Mouse (Mus musculus) heart, embryonic 10.5 days (tissue): ENCODE data around the gene Plppr1. TPM values are rescaled to one million over a fixed set of nuclear protein-coding genes. Genes with fewer than 3 reads are reported as not detected.

Experiments
- DNase-seq: peaks from one replicate; pipeline ENCODE4 v3.0.0-alpha.2; 2017; ENCODE audit warnings: low spot score
- H3K27ac ChIP-seq: fragments of 300-500 bp; sonication (generic); 2 replicates; pipeline ENCODE4 v1.5.1; 2016; ENCODE audit warnings: mild to moderate bottlenecking
- H3K27me3 ChIP-seq: fragments of 300-500 bp; sonication (generic); 2 replicates; pipeline ENCODE4 v1.6.1; 2016; ENCODE audit warnings: mild to moderate bottlenecking; ENCODE audit not compliant: poor library complexity, insufficient read depth, severe bottlenecking
- H3K36me3 ChIP-seq: fragments of 300-500 bp; sonication (generic); 2 replicates; pipeline ENCODE4 v1.6.1; 2016; ENCODE audit warnings: mild to moderate bottlenecking, moderate library complexity
- H3K4me1 ChIP-seq: fragments of 300-500 bp; sonication (generic); 2 replicates; pipeline ENCODE4 v1.6.1; 2016; ENCODE audit warnings: mild to moderate bottlenecking
- H3K4me3 ChIP-seq: fragments of 300-500 bp; sonication (generic); 2 replicates; pipeline ENCODE4 v1.5.1; 2016; ENCODE audit warnings: mild to moderate bottlenecking, moderate library complexity
- H3K9me3 ChIP-seq: fragments of 300-500 bp; sonication (generic); 2 replicates; pipeline ENCODE4 v1.6.1; 2016; ENCODE audit warnings: mild to moderate bottlenecking, moderate library complexity
- WGBS: fragments of 180-500 bp; shearing (Covaris S2); methylation state at CpG from one replicate; pipeline ENCODE4 v1.1.7; 2016; 5-methylcytosine and 5-hydroxymethylcytosine counted together
- polyA plus RNA-seq: library from polyadenylated mRNA; unstranded; fragments of >200 nt; fragmentation: Nextera tagmentation; extraction: Ambion mirVana; gene quantifications from 2 replicates; pipeline ENCODE4 v1.2.1, GENCODE M21; 2016

Gene Plppr1
- polyA plus RNA-seq, 1 experiment from 2014 or later = 2.4 TPM

- Histone ChIP-seq H3K9me3 (no peaks in the 10 kb centered on the region), H3K27ac (no peak overlapping the region)
- 41% methylated on average over 5 of the region's 5 CpGs for WGBS
Observed at GRCm38 (mm10) chr4:49153849-49154248, 94.8 kb downstream of the Plppr1 start.

GRCm38 (mm10) chr4:49156781-49157180, 97.7 kb downstream of the Plppr1 start:
- no peaks in the 10 kb centered on the region for H3K27me3 ChIP-seq
- no peaks in the 10 kb centered on the region for H3K4me1 ChIP-seq
- whole genome bisulfite sequencing = 74% methylated on average over 1 of the region's 1 CpGs
- no peaks in the 10 kb centered on the region for H3K9me3 ChIP-seq
- H3K4me3 ChIP-seq = no peak overlapping the region
- DNase-seq = no peak
- no peak overlapping the region for H3K27ac ChIP-seq
- no peaks in the 10 kb centered on the region for H3K36me3 ChIP-seq

More at GRCm38 (mm10) chr4:49153849-49154248, 94.8 kb downstream of the Plppr1 start:
- DNase-seq = peak; percentile 76
- H3K4me1 ChIP-seq = no peaks in the 10 kb centered on the region
- no peaks in the 10 kb centered on the region for H3K36me3 ChIP-seq
- no peaks in the 10 kb centered on the region for H3K27me3 ChIP-seq
- H3K4me3 ChIP-seq = no peak overlapping the region

GRCm38 (mm10) chr4:49163285-49163684, 104.2 kb downstream of the Plppr1 start:
- no peaks in the 10 kb centered on the region for H3K36me3 ChIP-seq
- WGBS = 79% methylated on average over 3 of the region's 3 CpGs
- no peaks in the 10 kb centered on the region for H3K27me3 ChIP-seq
- no peak overlapping the region for H3K27ac ChIP-seq
- no peak overlapping the region for H3K4me3 ChIP-seq
- H3K9me3 ChIP-seq = no peaks in the 10 kb centered on the region
- no peaks in the 10 kb centered on the region for H3K4me1 ChIP-seq
- DNase-seq = no peak

- DNase-seq = no peak
- Histone ChIP-seq H3K4me1 (no peaks in the 10 kb centered on the region), H3K27ac (no peak overlapping the region), H3K9me3 (no peaks in the 10 kb centered on the region), H3K36me3 (no peaks in the 10 kb centered on the region), H3K4me3 (no peak overlapping the region), H3K27me3 (no peaks in the 10 kb centered on the region)
- 78% methylated on average over 3 of the region's 3 CpGs for WGBS
Observed at GRCm38 (mm10) chr4:49166391-49166790, 107.3 kb downstream of the Plppr1 start.

GRCm38 (mm10) chr4:49167030-49167429, 108.0 kb downstream of the Plppr1 start:
- Histone ChIP-seq H3K4me1 (no peaks in the 10 kb centered on the region), H3K9me3 (no peaks in the 10 kb centered on the region), H3K27ac (no peak overlapping the region), H3K27me3 (no peaks in the 10 kb centered on the region), H3K4me3 (no peak overlapping the region), H3K36me3 (no peaks in the 10 kb centered on the region)
- DNase-seq = no peak
- 81% methylated on average over 5 of the region's 5 CpGs for WGBS

- no peak for DNase-seq
- Histone ChIP-seq H3K4me1 (no peaks in the 10 kb centered on the region), H3K27ac (no peak overlapping the region), H3K4me3 (no peak overlapping the region), H3K36me3 (no peaks in the 10 kb centered on the region), H3K9me3 (no peaks in the 10 kb centered on the region), H3K27me3 (no peaks in the 10 kb centered on the region)
- WGBS = 59% methylated on average over 1 of the region's 1 CpGs
Observed at GRCm38 (mm10) chr4:49169498-49169897, 110.4 kb downstream of the Plppr1 start.

GRCm38 (mm10) chr4:49178101-49178500, 119.0 kb downstream of the Plppr1 start:
- H3K9me3 ChIP-seq = no peaks in the 10 kb centered on the region
- no peak overlapping the region for H3K27ac ChIP-seq
- WGBS = 79% methylated on average over 2 of the region's 2 CpGs
- no peaks in the 10 kb centered on the region for H3K27me3 ChIP-seq
- H3K36me3 ChIP-seq = no peaks in the 10 kb centered on the region
- H3K4me3 ChIP-seq = no peak overlapping the region
- no peak for DNase-seq
- H3K4me1 ChIP-seq = no peaks in the 10 kb centered on the region

- no peak for DNase-seq
- WGBS = 83% methylated on average over 3 of the region's 3 CpGs
Observed at GRCm38 (mm10) chr4:49178891-49179290, 119.8 kb downstream of the Plppr1 start.

GRCm38 (mm10) chr4:49179471-49180181, 120.6 kb downstream of the Plppr1 start:
- 63% methylated on average over 2 of the region's 2 CpGs for WGBS
- no peak overlapping the region for H3K27ac ChIP-seq
- H3K4me1 ChIP-seq = no peaks in the 10 kb centered on the region
- H3K27me3 ChIP-seq = no peaks in the 10 kb centered on the region
- H3K36me3 ChIP-seq = no peaks in the 10 kb centered on the region
- no peak overlapping the region for H3K4me3 ChIP-seq
- no peaks in the 10 kb centered on the region for H3K9me3 ChIP-seq
- no peak for DNase-seq

More at GRCm38 (mm10) chr4:49178891-49179290, 119.8 kb downstream of the Plppr1 start:
- H3K4me3 ChIP-seq = no peak overlapping the region
- H3K9me3 ChIP-seq = no peaks in the 10 kb centered on the region
- H3K27me3 ChIP-seq = no peaks in the 10 kb centered on the region
- no peaks in the 10 kb centered on the region for H3K36me3 ChIP-seq
- H3K27ac ChIP-seq = no peak overlapping the region
- no peaks in the 10 kb centered on the region for H3K4me1 ChIP-seq

- H3K4me3 ChIP-seq = no peak overlapping the region
- H3K27ac ChIP-seq = no peak overlapping the region
- H3K27me3 ChIP-seq = no peaks in the 10 kb centered on the region
- H3K36me3 ChIP-seq = no peaks in the 10 kb centered on the region
- 59% methylated on average over 3 of the region's 3 CpGs for WGBS
- no peaks in the 10 kb centered on the region for H3K9me3 ChIP-seq
- H3K4me1 ChIP-seq = no peaks in the 10 kb centered on the region
- no peak for DNase-seq
Observed at GRCm38 (mm10) chr4:49189991-49190526, 131.0 kb downstream of the Plppr1 start.

- H3K27ac ChIP-seq = no peak overlapping the region
- DNase-seq = no peak
- WGBS = 62% methylated on average over 8 of the region's 8 CpGs
- H3K36me3 ChIP-seq = no peaks in the 10 kb centered on the region
- no peaks in the 10 kb centered on the region for H3K4me1 ChIP-seq
- no peak overlapping the region for H3K4me3 ChIP-seq
- no peaks in the 10 kb centered on the region for H3K27me3 ChIP-seq
- H3K9me3 ChIP-seq = no peaks in the 10 kb centered on the region
Observed at GRCm38 (mm10) chr4:49197125-49197747, 138.2 kb downstream of the Plppr1 start.

GRCm38 (mm10) chr4:49210457-49210856, 151.4 kb downstream of the Plppr1 start:
- H3K36me3 ChIP-seq = no peaks in the 10 kb centered on the region
- WGBS = 89% methylated on average over 1 of the region's 1 CpGs
- no peak overlapping the region for H3K27ac ChIP-seq
- no peaks in the 10 kb centered on the region for H3K9me3 ChIP-seq
- no peak for DNase-seq
- no peaks in the 10 kb centered on the region for H3K4me1 ChIP-seq
- H3K27me3 ChIP-seq = no peaks in the 10 kb centered on the region
- H3K4me3 ChIP-seq = no peak overlapping the region

GRCm38 (mm10) chr4:49211582-49211981, 152.5 kb downstream of the Plppr1 start:
- no peak overlapping the region for H3K27ac ChIP-seq
- no peak for DNase-seq
- H3K9me3 ChIP-seq = no peaks in the 10 kb centered on the region
- H3K27me3 ChIP-seq = no peaks in the 10 kb centered on the region
- no peaks in the 10 kb centered on the region for H3K36me3 ChIP-seq
- 68% methylated on average over 5 of the region's 5 CpGs for WGBS
- H3K4me1 ChIP-seq = no peaks in the 10 kb centered on the region
- H3K4me3 ChIP-seq = no peak overlapping the region
